Mouse (Mus musculus): Measurements from ENCODE around the gene Lactb. TPM values are rescaled to one million over a fixed set of nuclear protein-coding genes. Genes with fewer than 3 reads are reported as not detected.

The Lactb gene
- total and polyA plus RNA-seq, 3 experiments = 27.0 to 108 (median 36.9) TPM

DNA sequence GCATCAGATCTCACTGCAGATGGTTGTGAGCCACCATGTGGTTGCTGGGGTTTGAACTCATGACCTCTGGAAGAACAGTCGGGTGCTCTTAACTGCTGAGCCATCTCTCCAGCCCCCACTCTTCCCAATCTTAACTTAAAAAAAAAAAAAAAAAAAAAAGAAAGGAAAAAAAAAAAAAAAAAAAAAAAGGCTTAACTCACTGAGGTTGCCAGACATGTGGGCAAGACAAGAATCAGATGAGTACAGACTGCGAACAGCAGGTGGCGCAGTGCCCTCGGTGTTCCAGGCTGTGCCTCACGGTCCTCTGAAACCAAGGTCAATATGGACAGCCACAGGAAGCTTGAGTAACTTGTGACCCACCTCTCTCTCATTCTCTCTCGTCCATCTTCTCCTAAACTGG is 25.8 kb upstream of the Lactb start (continued):
- TF ChIP-seq MYB (IDR thresholded peaks at IDR 0.05; ENCODE audit: low read depth, low read length) (no peak), MAFK (IDR thresholded peaks at IDR 0.05; ENCODE audit: borderline replicate concordance, low read depth, low read length) (no peak), GATA1 (IDR thresholded peaks at IDR 0.05; ENCODE audit: low read depth, low read length) (no peak)

DNA sequence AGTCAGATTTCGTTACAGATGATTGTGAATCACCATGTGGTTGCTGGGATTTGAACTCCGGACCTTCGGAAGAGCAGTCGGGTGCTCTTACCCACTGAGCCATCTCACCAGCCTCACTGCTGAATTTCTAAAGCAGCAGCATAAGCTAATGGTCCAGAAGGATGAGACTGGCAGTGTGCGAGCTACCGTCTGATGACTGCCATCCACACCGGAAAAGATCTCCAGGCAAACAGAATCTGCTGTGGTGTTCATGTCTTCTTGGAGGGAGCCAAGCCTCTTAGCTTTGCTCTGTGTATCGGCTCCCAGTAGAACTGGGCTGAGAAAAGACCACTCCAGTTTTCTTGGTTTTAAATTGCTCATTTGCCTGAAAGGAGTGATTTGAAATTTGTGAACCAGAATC is 24.4 kb upstream of the Lactb start:
- no peak overlapping the region for H3K9ac ChIP-seq (ENCODE audit: control insufficient read depth, low read depth, low read length, poor library complexity, severe bottlenecking)
- no peak for DNase-seq (ENCODE audit: low read depth, low spot score)
- H3K36me3 ChIP-seq (ENCODE audit: control insufficient read depth in 1 of 2, insufficient read depth in 2 of 2, low read length in 2 of 2) = peaks cover 0 to 2% of the 10 kb centered on the region in 2 experiments; a peak in 2 of 4 replicates
- H3K79me2 ChIP-seq (ENCODE audit: control insufficient read depth, insufficient read depth, low read length, poor library complexity) = no peaks in the 10 kb centered on the region
- no peaks in the 10 kb centered on the region for H3K9me3 ChIP-seq (replicated peaks; ENCODE audit: insufficient read depth, low read length)
- H3K27me3 ChIP-seq (ENCODE audit: control insufficient read depth in 1 of 2, insufficient read depth in 2 of 2, low read length in 2 of 2) = no peaks in the 10 kb centered on the region
- peak; percentile 75 for TF ChIP-seq TBP (IDR thresholded peaks at IDR 0.05; ENCODE audit: low read depth, low read length)
- TF ChIP-seq ZKSCAN1 (IDR thresholded peaks at IDR 0.05; ENCODE audit: low read depth, low read length) = no peak
- peaks cover 3 to 7% of the 10 kb centered on the region in 2 experiments; a peak in 1 of 4 replicates for H3K4me1 ChIP-seq (ENCODE audit: control insufficient read depth in 1 of 2, insufficient read depth in 2 of 2, low read length in 2 of 2)
- H3K27ac ChIP-seq (ENCODE audit: control insufficient read depth, low read depth, low read length) = no peak overlapping the region
- H3K4me3 ChIP-seq (ENCODE audit: control insufficient read depth in 1 of 2, insufficient read depth in 1 of 2, low read depth in 2 of 2, low read length in 2 of 2) = no peak overlapping the region

DNA sequence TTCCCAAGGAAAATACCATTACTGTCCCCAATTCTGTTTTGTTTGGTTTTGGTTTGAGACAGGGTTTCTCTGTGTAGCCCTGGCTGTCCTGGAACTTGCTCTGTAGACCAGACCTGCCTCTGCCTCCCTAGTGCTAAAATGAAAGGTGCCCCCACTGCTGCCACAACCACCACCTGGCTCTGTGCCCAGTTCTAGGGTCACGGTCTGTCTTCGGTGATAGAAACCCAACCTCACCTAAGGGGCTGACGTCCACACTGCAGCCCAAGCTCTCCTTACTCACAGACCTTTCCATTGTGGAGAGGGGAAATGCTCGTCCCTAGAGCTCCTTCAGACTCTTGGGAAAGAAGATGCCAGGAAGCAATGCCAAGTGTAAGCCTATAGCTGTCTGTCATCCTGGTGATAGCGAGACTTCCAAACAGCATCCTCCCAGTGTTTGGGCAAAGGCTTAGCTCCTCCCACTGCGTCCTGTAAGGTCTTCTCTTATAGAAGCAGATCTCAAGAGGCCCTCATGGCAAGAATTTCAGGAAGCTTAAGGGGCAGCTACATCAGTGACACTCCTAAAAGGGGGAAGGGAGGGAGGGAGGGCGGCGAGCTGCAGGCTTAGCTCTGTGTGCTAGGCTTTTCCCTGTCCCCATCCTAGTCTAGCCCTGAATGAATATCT is 16.6 kb upstream of the Lactb start:
- Histone ChIP-seq H3K9ac (ENCODE audit: control insufficient read depth, low read depth, low read length, poor library complexity, severe bottlenecking) (peak overlapping the region; percentile 62), H3K79me2 (ENCODE audit: control insufficient read depth, insufficient read depth, low read length, poor library complexity) (no peaks in the 10 kb centered on the region), H3K4me3 (ENCODE audit: control insufficient read depth in 1 of 2, insufficient read depth in 1 of 2, low read depth in 2 of 2, low read length in 2 of 2) (peak overlapping the region; percentile 36 to 57), H3K4me1 (ENCODE audit: control insufficient read depth in 1 of 2, insufficient read depth in 2 of 2, low read length in 2 of 2) (peaks cover 17 to 53% of the 10 kb centered on the region in 2 experiments), H3K27me3 (ENCODE audit: control insufficient read depth in 1 of 2, insufficient read depth in 2 of 2, low read length in 2 of 2) (no peaks in the 10 kb centered on the region), H3K36me3 (ENCODE audit: control insufficient read depth in 1 of 2, insufficient read depth in 2 of 2, low read length in 2 of 2) (peaks cover 0 to 53% of the 10 kb centered on the region in 2 experiments; a peak in 2 of 4 replicates), H3K9me3 (replicated peaks; ENCODE audit: insufficient read depth, low read length) (no peaks in the 10 kb centered on the region), H3K27ac (ENCODE audit: control insufficient read depth, low read depth, low read length) (peak overlapping the region; percentile 87)
- TF ChIP-seq MYB (IDR thresholded peaks at IDR 0.05; ENCODE audit: low read depth, low read length) = no peak
- peak in 1 of 2 experiments; percentile 1; a peak in 1 of 4 replicates for TF ChIP-seq EP300 (IDR thresholded peaks at IDR 0.05; ENCODE audit: low read depth in 1 of 2, low read length in 2 of 2)
- 0 out of 2 replicates have a peak, but pooled peaks have one; percentile 23 for TF ChIP-seq UBTF (IDR thresholded peaks at IDR 0.05; ENCODE audit: borderline replicate concordance, insufficient read depth, low read depth, low read length)
- peak; percentile 6; the same call in 1 of the 2 replicates for TF ChIP-seq TCF12 (IDR thresholded peaks at IDR 0.05; ENCODE audit: low read depth, low read length)
- DNase-seq (ENCODE audit: low read depth, low spot score) = peak; percentile 77

GRCm38 (mm10) chr9:66991021-66991749 is 15.9 kb upstream of the Lactb start:
- no peaks in the 10 kb centered on the region for H3K79me2 ChIP-seq (ENCODE audit: control insufficient read depth, insufficient read depth, low read length, poor library complexity)
- H3K4me3 ChIP-seq (ENCODE audit: control insufficient read depth in 1 of 2, insufficient read depth in 1 of 2, low read depth in 2 of 2, low read length in 2 of 2) = peak overlapping the region; percentile 36 to 57
- peak overlapping the region; percentile 62 for H3K9ac ChIP-seq (ENCODE audit: control insufficient read depth, low read depth, low read length, poor library complexity, severe bottlenecking)
- peaks cover 17 to 53% of the 10 kb centered on the region in 2 experiments for H3K4me1 ChIP-seq (ENCODE audit: control insufficient read depth in 1 of 2, insufficient read depth in 2 of 2, low read length in 2 of 2)
- DNase-seq (ENCODE audit: low read depth, low spot score) = peak; percentile 83
- H3K27me3 ChIP-seq (ENCODE audit: control insufficient read depth in 1 of 2, insufficient read depth in 2 of 2, low read length in 2 of 2) = no peaks in the 10 kb centered on the region
- H3K36me3 ChIP-seq (ENCODE audit: control insufficient read depth in 1 of 2, insufficient read depth in 2 of 2, low read length in 2 of 2) = peaks cover 0 to 53% of the 10 kb centered on the region in 2 experiments; a peak in 2 of 4 replicates
- no peaks in the 10 kb centered on the region for H3K9me3 ChIP-seq (replicated peaks; ENCODE audit: insufficient read depth, low read length)
- peak overlapping the region; percentile 87 for H3K27ac ChIP-seq (ENCODE audit: control insufficient read depth, low read depth, low read length)
- no peak for TF ChIP-seq RCOR1 (IDR thresholded peaks at IDR 0.05; ENCODE audit: low read depth, low read length)
- peak in 1 of 2 experiments; percentile 65; a peak in 2 of 4 replicates for TF ChIP-seq POLR2A (IDR thresholded peaks at IDR 0.05; ENCODE audit: control insufficient read depth in 1 of 2, insufficient read depth in 1 of 2, low read depth in 1 of 2, low read length in 2 of 2, poor library complexity in 1 of 2)
- TF ChIP-seq TCF12 (IDR thresholded peaks at IDR 0.05; ENCODE audit: low read depth, low read length) = peak; percentile 24; the same call in 1 of the 2 replicates
- no peak for TF ChIP-seq USF2 (IDR thresholded peaks at IDR 0.05; ENCODE audit: borderline replicate concordance in 1 of 2, insufficient read depth in 1 of 2, low read depth in 1 of 2, low read length in 2 of 2)
- no peak; the same call in 1 of the 2 replicates for TF ChIP-seq SIN3A (IDR thresholded peaks at IDR 0.05; ENCODE audit: low read length)
- no peak for TF ChIP-seq BHLHE40 (IDR thresholded peaks at IDR 0.05; ENCODE audit: borderline replicate concordance, low read depth, low read length)
- TF ChIP-seq UBTF (IDR thresholded peaks at IDR 0.05; ENCODE audit: borderline replicate concordance, insufficient read depth, low read depth, low read length) = no peak
- no peak for TF ChIP-seq KAT2A (conservative IDR thresholded peaks at IDR 0.05; ENCODE audit: low read depth, low read length)
- peak in 1 of 2 experiments; percentile 36; a peak in 1 of 4 replicates for TF ChIP-seq EP300 (IDR thresholded peaks at IDR 0.05; ENCODE audit: low read depth in 1 of 2, low read length in 2 of 2)
- TF ChIP-seq CHD2 (IDR thresholded peaks at IDR 0.05; ENCODE audit: low read length) = no peak
- peak; percentile 70; the same call in 1 of the 2 replicates for TF ChIP-seq ELF1 (IDR thresholded peaks at IDR 0.05; ENCODE audit: low read depth, low read length)
- TF ChIP-seq TAL1 (IDR thresholded peaks at IDR 0.05; ENCODE audit: low read length) = no peak
- no peak for TF ChIP-seq JUND (IDR thresholded peaks at IDR 0.05; ENCODE audit: low read depth, low read length)
- peak; percentile 54 for TF ChIP-seq NELFE (IDR thresholded peaks at IDR 0.05; ENCODE audit: low read depth, low read length)
- TF ChIP-seq MAFK (IDR thresholded peaks at IDR 0.05; ENCODE audit: borderline replicate concordance, low read depth, low read length) = no peak
